Mouse (Mus musculus) ovary, postnatal 10 days (tissue): ENCODE measurements around the gene Smarcad1.

ENCODE experiments used
- DNase-seq: peaks from one replicate; pipeline ENCODE4 v3.0.0; 2022; ENCODE audit warnings: low spot score

The Smarcad1 gene

GRCm38 (mm10) chr6:65114902-65115301 lies 72.5 kb downstream of the Smarcad1 start:
- DNase-seq = no peak

GRCm38 (mm10) chr6:65117540-65117939 lies 75.2 kb downstream of the Smarcad1 start:
- no peak for DNase-seq

GRCm38 (mm10) chr6:65126074-65126726 lies 83.8 kb downstream of the Smarcad1 start:
- no peak for DNase-seq

GRCm38 (mm10) chr6:65132376-65132775 lies 90.0 kb downstream of the Smarcad1 start:
- DNase-seq = no peak

GRCm38 (mm10) chr6:65137802-65138201 lies 95.4 kb downstream of the Smarcad1 start:
- DNase-seq = no peak

GRCm38 (mm10) chr6:65138243-65138642 lies 95.9 kb downstream of the Smarcad1 start:
- no peak for DNase-seq

GRCm38 (mm10) chr6:65140082-65140749 lies 97.8 kb downstream of the Smarcad1 start:
- DNase-seq = no peak

GRCm38 (mm10) chr6:65140750-65141243 lies 98.4 kb downstream of the Smarcad1 start:
- no peak for DNase-seq

- DNase-seq = no peak
Observed at GRCm38 (mm10) chr6:65142316-65142715, 99.9 kb downstream of the Smarcad1 start.

GRCm38 (mm10) chr6:65144621-65145205 lies 102.3 kb downstream of the Smarcad1 start, which contains the start of gene Hpgds:
Gene Hpgds, minus strand, starts transcription at chr6:65144908.
- DNase-seq = no peak

- no peak for DNase-seq
Observed at GRCm38 (mm10) chr6:65146363-65146762, 104.0 kb downstream of the Smarcad1 start.

- no peak for DNase-seq
Observed at GRCm38 (mm10) chr6:65150703-65151102, 108.3 kb downstream of the Smarcad1 start.

GRCm38 (mm10) chr6:65153570-65153969 lies 111.2 kb downstream of the Smarcad1 start:
- DNase-seq = no peak

- no peak for DNase-seq
Observed at GRCm38 (mm10) chr6:65157042-65157441, 114.7 kb downstream of the Smarcad1 start.

- DNase-seq = no peak
Observed at GRCm38 (mm10) chr6:65159381-65159942, 117.1 kb downstream of the Smarcad1 start.

GRCm38 (mm10) chr6:65164137-65164536 lies 121.8 kb downstream of the Smarcad1 start:
- DNase-seq = no peak

- no peak for DNase-seq
Observed at GRCm38 (mm10) chr6:65164977-65165376, 122.6 kb downstream of the Smarcad1 start.
